Comparison of ENCODE assay signal across 21 mouse cellular contexts in the genomic region with DNA sequence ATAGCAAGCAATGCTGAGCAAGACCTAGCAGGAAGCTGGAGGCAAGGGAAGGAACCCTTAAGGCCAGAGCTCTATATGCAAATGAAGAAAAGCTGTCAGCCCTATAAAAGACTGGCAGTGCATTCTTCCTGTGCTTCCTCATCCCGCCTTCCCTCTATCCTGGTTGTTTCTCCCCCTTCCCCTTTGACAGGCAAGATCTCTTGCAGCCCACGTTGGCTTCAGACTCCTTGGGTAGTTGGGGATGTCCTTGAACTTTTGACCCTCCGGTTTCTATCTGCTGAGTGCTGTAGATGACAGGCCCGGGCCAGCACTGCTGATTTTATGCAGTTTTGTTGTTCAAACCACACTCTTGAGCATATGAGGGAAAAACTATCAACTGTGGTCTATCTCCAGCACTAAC.
"Had no signal": no experiment of that assay in that cellular context is flagged by ENCODE, and none has a peak within 500 bp of the region (broad histone marks: within the 10 kb centered on the region; RNA-seq: fewer than 3 reads in every experiment).

No protein-coding gene starts in this region.

- DNase-seq: kidney, postnatal 14 days; kidney, postnatal 4 days; left cerebral cortex, postnatal 4 days; lung, adult 18-20 months; lung, postnatal 10 days; lung, postnatal 36 days; retina, postnatal 1 day; right cerebral cortex, postnatal 25 days; spleen, adult 18-20 months; thymus, postnatal 25 days had no signal

- H3K4me3 ChIP-seq: limb, embryonic 12.5 days; limb, embryonic 15.5 days; liver, embryonic 12.5 days; liver, embryonic 15.5 days; lung, embryonic 15.5 days; megakaryocyte, embryonic 14.5 days; midbrain, embryonic 10.5 days; midbrain, embryonic 13.5 days; myocyte; neural tube, embryonic 13.5 days; stomach, embryonic 15.5 days had no signal

- H3K27ac ChIP-seq: limb, embryonic 12.5 days; limb, embryonic 15.5 days; liver, embryonic 12.5 days; liver, embryonic 15.5 days; lung, embryonic 15.5 days; midbrain, embryonic 10.5 days; midbrain, embryonic 13.5 days; neural tube, embryonic 13.5 days; stomach, embryonic 15.5 days had no signal

- H3K27me3 ChIP-seq: limb, embryonic 12.5 days; limb, embryonic 15.5 days; lung, embryonic 15.5 days; megakaryocyte, embryonic 14.5 days; midbrain, embryonic 13.5 days; neural tube, embryonic 13.5 days; stomach, embryonic 15.5 days had no signal

- H3K9me3 ChIP-seq: limb, embryonic 12.5 days; limb, embryonic 15.5 days; liver, embryonic 12.5 days; liver, embryonic 15.5 days; lung, embryonic 15.5 days; midbrain, embryonic 10.5 days; midbrain, embryonic 13.5 days; neural tube, embryonic 13.5 days; stomach, embryonic 15.5 days had no signal

- H3K9ac ChIP-seq: limb, embryonic 12.5 days; limb, embryonic 15.5 days; liver, embryonic 12.5 days; liver, embryonic 15.5 days; lung, embryonic 15.5 days; midbrain, embryonic 13.5 days; neural tube, embryonic 13.5 days; stomach, embryonic 15.5 days had no signal

- H3K4me1 ChIP-seq: midbrain, embryonic 13.5 days; neural tube, embryonic 13.5 days had no signal

- H3K36me3 ChIP-seq: limb, embryonic 12.5 days; limb, embryonic 15.5 days; liver, embryonic 12.5 days; liver, embryonic 15.5 days; lung, embryonic 15.5 days; midbrain, embryonic 10.5 days; midbrain, embryonic 13.5 days; neural tube, embryonic 13.5 days; stomach, embryonic 15.5 days had no signal
